Comparison of ENCODE assay signal across 15 mouse cellular contexts in the genomic region with DNA sequence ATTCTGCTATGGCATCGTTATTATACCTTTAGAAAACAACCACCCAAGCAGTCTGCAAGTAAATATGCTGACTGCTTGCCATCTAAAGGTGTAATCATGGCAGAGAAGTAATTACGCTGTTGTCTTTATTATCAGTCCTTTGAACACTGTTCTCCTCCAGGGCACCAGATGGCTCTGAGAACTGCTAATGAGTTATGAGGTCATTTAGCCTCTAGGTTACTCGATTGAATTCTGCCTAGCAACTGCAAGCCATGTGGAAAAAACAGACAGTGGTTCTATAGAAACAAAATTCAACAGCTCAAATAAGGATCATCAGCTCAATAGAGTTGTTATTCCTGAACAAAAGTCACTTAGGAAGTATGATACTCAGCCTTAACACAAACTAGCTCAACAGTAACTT. TPM values are rescaled to one million over a fixed set of nuclear protein-coding genes. Genes with fewer than 3 reads are reported as not detected.
DNase-seq lines count a peak whose midpoint lies in the region; ATAC-seq and TF ChIP-seq lines count a peak whose summit lies in the region.
"Had no signal": no experiment of that assay in that cellular context is flagged by ENCODE, and none has a peak within 500 bp of the region (broad histone marks: within the 10 kb centered on the region; RNA-seq: fewer than 3 reads in every experiment).

No protein-coding gene starts in this region.

- no peaks in the 10 kb centered on the region for H3K27me3 ChIP-seq in forebrain, embryonic 11.5 days (ENCODE audit: control insufficient read depth, insufficient read depth, low read length)
- no peaks in the 10 kb centered on the region for H3K27me3 ChIP-seq in forebrain, embryonic 16.5 days (replicated peaks; ENCODE audit: control insufficient read depth, insufficient read depth, low read length)
- no peaks in the 10 kb centered on the region for H3K27me3 ChIP-seq in hindbrain, embryonic 12.5 days
- no peaks in the 10 kb centered on the region for H3K27me3 ChIP-seq in neural tube, embryonic 11.5 days (ENCODE audit: control insufficient read depth, insufficient read depth, low read length)
- H3K27me3 ChIP-seq: liver, embryonic 13.5 days had no signal

- DNase-seq in forebrain, embryonic 11.5 days (ENCODE audit: low spot score): no peak
- DNase-seq in brain, embryonic 14.5 days (ENCODE audit: low read depth): peak; percentile 85
- peak; percentile 29 for DNase-seq in neural tube, embryonic 11.5 days (ENCODE audit: low spot score)
- no peak for DNase-seq in lung, postnatal 36 days
- DNase-seq in heart, postnatal 14 days: no peak
- DNase-seq: adrenal gland, postnatal 25 days; liver, embryonic 13.5 days; lung, postnatal 14 days; thymus, postnatal 25 days had no signal

- no peaks in the 10 kb centered on the region; the same call in 1 of the 2 replicates for H3K36me3 ChIP-seq in forebrain, embryonic 11.5 days (ENCODE audit: control insufficient read depth, insufficient read depth, low read length)
- peaks cover 7% of the 10 kb centered on the region; the same call in 1 of the 2 replicates for H3K36me3 ChIP-seq in forebrain, embryonic 16.5 days (ENCODE audit: control insufficient read depth, insufficient read depth)
- H3K36me3 ChIP-seq in hindbrain, embryonic 12.5 days: peaks cover 14% of the 10 kb centered on the region
- H3K36me3 ChIP-seq in neural tube, embryonic 11.5 days (ENCODE audit: control insufficient read depth, insufficient read depth, low read length): peaks cover under 1% of the 10 kb centered on the region; the same call in 1 of the 2 replicates

- no peak overlapping the region for H3K4me3 ChIP-seq in forebrain, embryonic 11.5 days (ENCODE audit: low read depth, low read length)
- H3K4me3 ChIP-seq in forebrain, embryonic 16.5 days (replicated peaks; ENCODE audit: low read length): no peak overlapping the region
- no peak overlapping the region for H3K4me3 ChIP-seq in hindbrain, embryonic 12.5 days
- no peak overlapping the region for H3K4me3 ChIP-seq in neural tube, embryonic 11.5 days (ENCODE audit: low read depth, low read length)
- H3K4me3 ChIP-seq: liver, embryonic 13.5 days had no signal

- H3K27ac ChIP-seq in forebrain, embryonic 11.5 days (ENCODE audit: low read depth, low read length): 0 out of 2 replicates have a peak overlapping the region, but pooled peaks have one; percentile 20
- no peak overlapping the region for H3K27ac ChIP-seq in forebrain, embryonic 16.5 days (ENCODE audit: low read length)
- peak overlapping the region; percentile 67 for H3K27ac ChIP-seq in hindbrain, embryonic 12.5 days
- no peak overlapping the region for H3K27ac ChIP-seq in neural tube, embryonic 11.5 days (ENCODE audit: low read depth, low read length)
- H3K27ac ChIP-seq: kidney, postnatal 0 days; liver, embryonic 13.5 days; stomach, postnatal 0 days had no signal

- 0 out of 2 replicates have a peak, but pooled peaks have one; percentile 31 for ATAC-seq in forebrain, embryonic 11.5 days (replicated peaks; ENCODE audit: low FRiP score)
- ATAC-seq in forebrain, embryonic 16.5 days: no peak
- peak; percentile 59; the same call in 1 of the 2 replicates for ATAC-seq in hindbrain, embryonic 12.5 days (ENCODE audit: low FRiP score)
- peak; percentile 54; the same call in 1 of the 2 replicates for ATAC-seq in neural tube, embryonic 11.5 days (ENCODE audit: insufficient read depth, low FRiP score, low TSS enrichment)
- ATAC-seq in CD4-positive, CD25-positive, alpha-beta regulatory T cell, adult 4 months: no peak

- 0 out of 2 replicates have a peak, but pooled peaks cover 2% of the 10 kb centered on the region for H3K4me1 ChIP-seq in forebrain, embryonic 11.5 days (replicated peaks; ENCODE audit: control insufficient read depth, insufficient read depth, low read length)
- H3K4me1 ChIP-seq in forebrain, embryonic 16.5 days (replicated peaks; ENCODE audit: control insufficient read depth, insufficient read depth, low read length): peaks cover 4% of the 10 kb centered on the region
- H3K4me1 ChIP-seq in hindbrain, embryonic 12.5 days: peaks cover 8% of the 10 kb centered on the region; the same call in 1 of the 2 replicates
- no peaks in the 10 kb centered on the region for H3K4me1 ChIP-seq in neural tube, embryonic 11.5 days (ENCODE audit: control insufficient read depth, insufficient read depth, low read length)

- TF ChIP-seq CTCF in brain, embryonic 14.5 days (IDR thresholded peaks at IDR 0.05; ENCODE audit: borderline replicate concordance, extremely low read depth, insufficient read depth, insufficient read length): no peak

- H3K4me2 ChIP-seq in forebrain, embryonic 11.5 days (ENCODE audit: low read depth, low read length, severe bottlenecking): no peak overlapping the region
- H3K4me2 ChIP-seq in forebrain, embryonic 16.5 days (ENCODE audit: low read length): no peak overlapping the region
- H3K4me2 ChIP-seq in hindbrain, embryonic 12.5 days (replicated peaks): no peak overlapping the region
- H3K4me2 ChIP-seq in neural tube, embryonic 11.5 days (ENCODE audit: low read depth): no peak overlapping the region
- H3K4me2 ChIP-seq: liver, embryonic 13.5 days had no signal

- no peak for TF ChIP-seq POLR2A in brain, embryonic 14.5 days (IDR thresholded peaks at IDR 0.05; ENCODE audit: borderline replicate concordance, extremely low read depth, insufficient read depth, insufficient read length, poor library complexity, severe bottlenecking)

- WGBS in forebrain, embryonic 11.5 days: 51% methylated on average over 3 of the region's 3 CpGs
- WGBS in forebrain, embryonic 16.5 days: 24% methylated on average over 3 of the region's 3 CpGs
- 41% methylated on average over 3 of the region's 3 CpGs for WGBS in hindbrain, embryonic 12.5 days
- 27% methylated on average over 3 of the region's 3 CpGs for WGBS in neural tube, embryonic 11.5 days

- no peak overlapping the region for H3K9ac ChIP-seq in forebrain, embryonic 11.5 days (ENCODE audit: low read length)
- H3K9ac ChIP-seq in forebrain, embryonic 16.5 days (replicated peaks; ENCODE audit: low read depth, low read length): no peak overlapping the region
- no peak overlapping the region for H3K9ac ChIP-seq in hindbrain, embryonic 12.5 days
- no peak overlapping the region for H3K9ac ChIP-seq in neural tube, embryonic 11.5 days (ENCODE audit: low read length)
- H3K9ac ChIP-seq: liver, embryonic 13.5 days had no signal

- intact Hi-C loops in heart, postnatal 14 days (cut with DNase I): no loop called here

- H3K9me3 ChIP-seq in forebrain, embryonic 11.5 days (ENCODE audit: control insufficient read depth, low read length): no peaks in the 10 kb centered on the region
- H3K9me3 ChIP-seq in forebrain, embryonic 16.5 days (ENCODE audit: control insufficient read depth, low read length): no peaks in the 10 kb centered on the region
- no peaks in the 10 kb centered on the region for H3K9me3 ChIP-seq in hindbrain, embryonic 12.5 days (replicated peaks)
- H3K9me3 ChIP-seq in neural tube, embryonic 11.5 days (ENCODE audit: control insufficient read depth, low read length): no peaks in the 10 kb centered on the region
- H3K9me3 ChIP-seq: G1E; liver, embryonic 13.5 days had no signal

RNA-seq across cellular contexts. Expression of a gene that starts 4.9 kb away (rescaled TPM):
- 204 and 227 TPM in 2 replicates for polyA plus RNA-seq in forebrain, embryonic 11.5 days (2014; fragmentation: Nextera tagmentation; extraction: Ambion mirVana)
- 210 and 212 TPM in 2 replicates for polyA plus RNA-seq in forebrain, embryonic 16.5 days (2015; fragmentation: Nextera tagmentation; extraction: Ambion mirVana)
- 249 and 331 TPM in 2 replicates for polyA plus RNA-seq in brain, embryonic 14.5 days (2012; rRNA removed)
- polyA plus RNA-seq in hindbrain, embryonic 12.5 days (2016; fragmentation: Nextera tagmentation; extraction: Ambion mirVana): 205 and 206 TPM in 2 replicates
- 226 and 230 TPM in 2 replicates for polyA plus RNA-seq in neural tube, embryonic 11.5 days (2014; fragmentation: Nextera tagmentation; extraction: Ambion mirVana)
- polyA plus RNA-seq in CD4-positive, CD25-positive, alpha-beta regulatory T cell, adult 4 months (2017; shearing (Covaris generic)): 100 to 1,000 TPM; 163 to 234 TPM
- total RNA-seq in heart, postnatal 14 days (2021): 10 to 100 TPM; 89.3 to 96.8 TPM

Comparison
In these comparisons a context has a peak if more than half of its experiments do, and no peak if none do; other contexts are left out.
1. ATAC-seq: peak in forebrain, embryonic 11.5 days (single experiment), hindbrain, embryonic 12.5 days (single experiment) and neural tube, embryonic 11.5 days (single experiment); none in forebrain, embryonic 16.5 days (single experiment) and CD4-positive, CD25-positive, alpha-beta regulatory T cell, adult 4 months (single experiment).
2. H3K27ac ChIP-seq: peak in forebrain, embryonic 11.5 days (single experiment) and hindbrain, embryonic 12.5 days (single experiment); none in forebrain, embryonic 16.5 days (single experiment) and neural tube, embryonic 11.5 days (single experiment).
3. DNase-seq: peak in brain, embryonic 14.5 days (single experiment) and neural tube, embryonic 11.5 days (single experiment); none in forebrain, embryonic 11.5 days (single experiment), lung, postnatal 36 days (single experiment) and heart, postnatal 14 days (0 of 2).